Mouse (Mus musculus): ENCODE measurements at regions not wholly inside any gene's neighbourhood (a gene's known extent, or its start where the extent isn't known, plus 50 kb on each side); places are given as distances from the start of the nearest gene placed in this dataset.

DNA sequence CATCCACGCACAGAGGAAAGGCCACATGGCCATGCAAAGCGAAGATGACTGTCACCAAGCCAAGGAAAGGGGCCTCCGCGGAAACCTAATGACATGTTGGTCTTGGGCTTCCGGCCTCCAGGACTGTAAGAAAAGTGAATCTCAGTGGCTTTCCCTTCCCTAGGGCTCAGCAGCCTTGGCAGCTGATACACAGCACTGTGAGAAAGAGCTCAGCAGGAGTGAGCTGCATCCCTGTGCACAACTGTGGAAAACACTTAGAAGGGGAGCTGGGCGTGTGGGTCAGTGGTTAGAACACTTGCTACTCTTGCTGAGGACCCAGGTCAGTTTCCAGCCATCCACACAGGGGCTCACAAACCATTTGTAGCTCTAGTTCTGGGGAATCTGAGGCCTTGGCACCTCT, 155.1 kb downstream of the Gm45692 start:
- no peak for TF ChIP-seq CTCF (IDR thresholded peaks at IDR 0.05; ENCODE audit: low read depth)
- TF ChIP-seq EP300 (optimal IDR thresholded peaks at IDR 0.05), result no peak
